Mouse (Mus musculus) ES-E14 (cell line): Measurements from ENCODE around the gene Nsun6.

Experiments used
- CHD2 ChIP-seq: IDR thresholded peaks from 2 replicates; pipeline ENCODE4 v1.6.1; 2014; ENCODE audit warnings: mild to moderate bottlenecking, low read depth, low read length, inconsistent platforms
- HCFC1 ChIP-seq: IDR thresholded peaks from 2 replicates; pipeline ENCODE4 v1.6.1; 2012; ENCODE audit warnings: low read length, inconsistent platforms, borderline replicate concordance; ENCODE audit not compliant: insufficient read depth
- MAFK ChIP-seq: IDR thresholded peaks from 2 replicates; pipeline ENCODE4 v1.6.1; 2014; ENCODE audit warnings: mild to moderate bottlenecking, low read depth, low read length, inconsistent platforms; ENCODE audit not compliant: insufficient read depth
- ZC3H11A ChIP-seq: IDR thresholded peaks from 2 replicates; pipeline ENCODE4 v1.6.1; 2012; ENCODE audit warnings: low read depth, mild to moderate bottlenecking, inconsistent platforms, low read length, borderline replicate concordance
- ZNF384 ChIP-seq: IDR thresholded peaks from 2 replicates; pipeline ENCODE4 v1.6.1; 2012; ENCODE audit warnings: low read depth, low read length, inconsistent platforms

GRCm38 (mm10) chr2:15026817-15027216 lies 28.1 kb downstream of the Nsun6 start:
- TF ChIP-seq ZC3H11A, result no peak
- TF ChIP-seq MAFK, result no peak
- TF ChIP-seq CHD2, result no peak
- TF ChIP-seq ZNF384, result no peak
- TF ChIP-seq HCFC1, result no peak
